Mouse (Mus musculus) ES-Bruce4 (cell line): ENCODE results near the gene Lrrc1. TPM values are rescaled to one million over a fixed set of nuclear protein-coding genes. Genes with fewer than 3 reads are reported as not detected.

ENCODE experiments used
- H3K27ac ChIP-seq: 2 replicates; pipeline ENCODE4 v1.5.1; 2012; ENCODE audit warnings: low read length, inconsistent platforms; ENCODE audit not compliant: insufficient read depth
- H3K27me3 ChIP-seq: 2 replicates; pipeline ENCODE4 v1.6.1; 2012; ENCODE audit warnings: mild to moderate bottlenecking, low read length, inconsistent platforms; ENCODE audit not compliant: control insufficient read depth, poor library complexity, insufficient read depth, severe bottlenecking
- H3K36me3 ChIP-seq: 2 replicates; pipeline ENCODE4 v1.6.1; 2012; ENCODE audit warnings: inconsistent platforms, mild to moderate bottlenecking, low read length, moderate library complexity; ENCODE audit not compliant: control insufficient read depth, poor library complexity, insufficient read depth, severe bottlenecking
- H3K4me1 ChIP-seq: one replicate; pipeline ENCODE4 v1.8.1; 2011; ENCODE audit warnings: low read length; ENCODE audit not compliant: control insufficient read depth, insufficient read depth
- H3K4me3 ChIP-seq: 2 replicates; pipeline ENCODE4 v1.5.1; 2011; ENCODE audit warnings: low read depth, mild to moderate bottlenecking, low read length
- H3K9ac ChIP-seq: 2 replicates; pipeline ENCODE4 v1.6.1; 2012; ENCODE audit warnings: low read depth, mild to moderate bottlenecking, inconsistent platforms; ENCODE audit not compliant: poor library complexity, severe bottlenecking
- H3K9me3 ChIP-seq: replicated peaks from 2 replicates; pipeline ENCODE4 v1.6.1; 2012; ENCODE audit warnings: mild to moderate bottlenecking, low read length, inconsistent platforms; ENCODE audit not compliant: control insufficient read depth, poor library complexity, insufficient read depth, severe bottlenecking
- CTCF ChIP-seq: IDR thresholded peaks from one replicate; pipeline ENCODE4 v1.8.1; 2011; ENCODE audit warnings: low read depth, low read length
- EP300 ChIP-seq: IDR thresholded peaks from 2 replicates; pipeline ENCODE4 v1.6.1; 2011; ENCODE audit warnings: low read depth, low read length; ENCODE audit not compliant: insufficient read depth
- POLR2A ChIP-seq: IDR thresholded peaks from one replicate; pipeline ENCODE4 v1.8.1; 2011; ENCODE audit warnings: low read length; ENCODE audit not compliant: insufficient read depth
- polyA plus RNA-seq: library from polyadenylated mRNA; stranded (reverse); fragments of >200 nt; gene quantifications from 2 replicates; pipeline ENCODE4 v1.2.4, GENCODE M21; 2011; ENCODE audit warnings: low read depth; ENCODE audit not compliant: missing spikeins, insufficient read depth, insufficient read length

Gene Lrrc1
- polyA plus RNA-seq, 1 experiment = 20.9 TPM

GRCm38 (mm10) chr9:77568789-77569506 lies 24.3 kb upstream of the Lrrc1 start:
- H3K36me3 ChIP-seq = no peaks in the 10 kb centered on the region
- no peak overlapping the region for H3K9ac ChIP-seq
- TF ChIP-seq EP300 = no peak
- TF ChIP-seq POLR2A = no peak
- TF ChIP-seq CTCF = no peak
- no peaks in the 10 kb centered on the region for H3K27me3 ChIP-seq
- no peaks in the 10 kb centered on the region for H3K9me3 ChIP-seq
- H3K4me1 ChIP-seq = no peaks in the 10 kb centered on the region
- H3K4me3 ChIP-seq = no peak overlapping the region
- no peak overlapping the region for H3K27ac ChIP-seq

- TF ChIP-seq EP300 = no peak
- no peak for TF ChIP-seq CTCF
- TF ChIP-seq POLR2A = no peak
- Histone ChIP-seq H3K36me3 (no peaks in the 10 kb centered on the region), H3K9ac (no peak overlapping the region), H3K4me3 (no peak overlapping the region), H3K27me3 (no peaks in the 10 kb centered on the region), H3K27ac (no peak overlapping the region), H3K4me1 (no peaks in the 10 kb centered on the region), H3K9me3 (0 out of 2 replicates have a peak, but pooled peaks cover 2% of the 10 kb centered on the region)
Measured at GRCm38 (mm10) chr9:77561827-77562226, 17.2 kb upstream of the Lrrc1 start.

- Histone ChIP-seq H3K9ac (no peak overlapping the region), H3K4me3 (no peak overlapping the region), H3K27me3 (no peaks in the 10 kb centered on the region), H3K36me3 (no peaks in the 10 kb centered on the region), H3K4me1 (no peaks in the 10 kb centered on the region), H3K9me3 (0 out of 2 replicates have a peak, but pooled peaks cover 2% of the 10 kb centered on the region), H3K27ac (no peak overlapping the region)
- TF ChIP-seq POLR2A = no peak
- no peak for TF ChIP-seq EP300
- no peak for TF ChIP-seq CTCF
Measured at GRCm38 (mm10) chr9:77557963-77558362, 13.3 kb upstream of the Lrrc1 start.

GRCm38 (mm10) chr9:77557181-77557580 lies 12.5 kb upstream of the Lrrc1 start:
- Histone ChIP-seq H3K27ac (no peak overlapping the region), H3K27me3 (no peaks in the 10 kb centered on the region), H3K9ac (no peak overlapping the region), H3K9me3 (0 out of 2 replicates have a peak, but pooled peaks cover under 1% of the 10 kb centered on the region), H3K36me3 (no peaks in the 10 kb centered on the region), H3K4me1 (no peaks in the 10 kb centered on the region), H3K4me3 (no peak overlapping the region)
- no peak for TF ChIP-seq POLR2A
- no peak for TF ChIP-seq CTCF
- TF ChIP-seq EP300 = no peak

- Histone ChIP-seq H3K4me1 (no peaks in the 10 kb centered on the region), H3K27me3 (no peaks in the 10 kb centered on the region), H3K9ac (no peak overlapping the region), H3K9me3 (no peaks in the 10 kb centered on the region), H3K36me3 (no peaks in the 10 kb centered on the region), H3K27ac (no peak overlapping the region), H3K4me3 (no peak overlapping the region)
- TF ChIP-seq CTCF = no peak
- no peak for TF ChIP-seq EP300
- no peak for TF ChIP-seq POLR2A
Measured at GRCm38 (mm10) chr9:77556435-77556834, 11.8 kb upstream of the Lrrc1 start.

GRCm38 (mm10) chr9:77553465-77553864 lies 8.8 kb upstream of the Lrrc1 start:
- H3K27ac ChIP-seq = no peak overlapping the region

More at GRCm38 (mm10) chr9:77553465-77553864, 8.8 kb upstream of the Lrrc1 start:
- TF ChIP-seq POLR2A (no peak), CTCF (no peak), EP300 (no peak)
- Histone ChIP-seq H3K9ac (no peak overlapping the region), H3K36me3 (no peaks in the 10 kb centered on the region), H3K4me1 (no peaks in the 10 kb centered on the region), H3K27me3 (no peaks in the 10 kb centered on the region), H3K4me3 (no peak overlapping the region), H3K9me3 (no peaks in the 10 kb centered on the region)
